Mouse (Mus musculus) bone marrow macrophage, adult 2 months (primary cell): ENCODE results near the gene Ropn1l.

Experiments used
- CTCF ChIP-seq: IDR thresholded peaks from 2 replicates; pipeline ENCODE4 v1.5.1; 2012; ENCODE audit warnings: low read depth, mild to moderate bottlenecking, low read length, moderate library complexity
- POLR2A ChIP-seq: IDR thresholded peaks from 2 replicates; pipeline ENCODE4 v1.6.1; 2012; ENCODE audit warnings: mild to moderate bottlenecking, low read depth, low read length, borderline replicate concordance

GRCm38 (mm10) chr15:31426066-31426706, 27.4 kb downstream of the Ropn1l start:
- TF ChIP-seq CTCF (no peak), POLR2A (no peak)
